Mouse (Mus musculus) cerebellum, postnatal 36 days (tissue): ENCODE data around the gene Plxdc1.
"Not testable (repeated sequence)": the region's sequence is repeated elsewhere in the genome, so short reads cannot be mapped to it uniquely, and the experiment has no call there.

Experiments used
- DNase-seq, 2 experiments: peaks; one replicate each; pipeline ENCODE4 v3.0.0; 2021 to 2022; ENCODE audit warnings: mixed read lengths in 2 of 2

Gene Plxdc1

GRCm38 (mm10) chr11:97955146-97955902 lies 30.9 kb downstream of the Plxdc1 start:
- no peak for DNase-seq

- DNase-seq = no peak
These were observed 31.6 kb downstream of the Plxdc1 start for GRCm38 (mm10) chr11:97954469-97955141.

DNA sequence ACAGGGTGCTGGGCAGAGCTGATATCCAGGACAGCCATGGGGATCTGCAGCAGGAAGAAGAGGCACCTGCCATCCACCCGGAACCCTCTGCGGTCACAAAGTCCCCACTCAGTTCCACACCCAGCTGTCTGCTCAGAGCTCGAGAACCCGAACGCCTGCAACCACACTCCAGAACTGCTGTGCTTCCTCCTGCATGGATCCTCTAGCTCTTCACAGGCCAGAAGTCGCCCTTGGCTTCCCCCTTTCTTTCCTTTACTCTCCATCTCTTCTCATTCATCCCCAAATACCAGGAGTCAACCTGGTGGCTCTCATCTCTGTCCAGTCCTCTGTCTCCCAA lies 32.3 kb downstream of the Plxdc1 start:
- DNase-seq = no peak

DNA sequence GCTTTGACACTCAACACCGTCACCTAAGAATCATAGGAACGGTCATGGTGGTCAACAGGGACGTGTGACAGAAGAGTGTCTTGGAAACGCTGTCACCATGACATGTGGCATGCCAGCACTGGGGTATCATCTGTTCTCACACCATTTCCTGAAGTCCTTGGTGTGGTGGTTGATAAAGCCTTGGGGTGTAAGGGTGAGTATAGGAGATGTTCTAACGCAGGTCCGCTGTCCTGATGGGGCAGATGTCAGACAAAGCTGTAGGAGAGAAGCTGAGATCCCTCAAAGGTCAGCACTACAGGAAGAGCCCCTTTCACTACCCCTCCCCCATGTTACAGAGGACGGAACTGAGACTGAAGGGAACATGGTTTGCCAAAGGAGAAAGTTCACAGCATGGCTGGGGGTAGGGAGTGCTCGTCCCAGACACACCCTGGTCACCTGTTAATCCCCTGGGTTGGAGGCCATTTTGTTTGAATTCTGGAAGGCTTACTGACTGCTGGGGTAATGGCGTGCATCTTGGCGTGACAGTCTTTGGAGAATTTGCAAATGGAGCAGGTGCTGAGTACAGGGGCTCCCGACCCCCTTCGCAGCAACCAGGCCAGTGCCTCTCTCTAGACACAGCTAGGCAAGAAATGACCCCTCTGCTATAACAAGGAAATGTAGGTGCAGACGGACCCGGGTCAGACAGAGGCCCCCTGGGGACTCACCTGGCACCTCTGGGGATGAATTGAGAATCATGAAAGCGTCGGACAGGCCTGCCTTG lies 32.9 kb downstream of the Plxdc1 start:
- DNase-seq = no peak

GRCm38 (mm10) chr11:97952367-97953006 lies 33.8 kb downstream of the Plxdc1 start:
- DNase-seq = no peak

GRCm38 (mm10) chr11:97949703-97950475 lies 36.4 kb downstream of the Plxdc1 start:
- DNase-seq = peak; percentile 48 to 59

GRCm38 (mm10) chr11:97947426-97947825 lies 38.8 kb downstream of the Plxdc1 start:
- DNase-seq = peak; percentile 53 to 54

DNA sequence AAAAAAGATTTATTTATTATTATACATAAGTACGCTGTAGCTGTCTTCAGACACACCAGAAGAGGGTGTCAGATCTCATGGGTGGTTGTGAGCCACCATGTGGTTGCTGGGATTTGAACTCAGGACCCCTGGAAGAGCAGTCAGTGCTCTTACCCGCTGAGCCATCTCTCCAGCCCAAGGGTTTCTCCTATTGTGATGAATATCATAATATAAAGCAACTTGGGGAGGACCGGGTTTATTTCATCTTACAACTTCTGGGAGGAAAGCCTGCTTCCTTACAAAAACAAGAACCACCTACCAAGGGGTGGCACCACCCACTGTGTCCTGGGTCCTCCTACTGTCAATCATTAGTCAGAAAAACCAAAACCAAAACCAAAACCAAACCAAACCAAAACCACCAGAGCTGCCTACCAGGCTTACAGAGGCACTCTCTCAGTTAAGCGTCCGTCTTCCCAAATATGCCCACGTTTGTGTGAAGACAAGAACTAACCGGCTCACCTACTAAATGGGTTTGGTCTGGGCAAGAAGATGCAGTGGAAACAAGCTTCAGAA lies 40.4 kb downstream of the Plxdc1 start:
- not testable (repeated sequence) for DNase-seq

DNA sequence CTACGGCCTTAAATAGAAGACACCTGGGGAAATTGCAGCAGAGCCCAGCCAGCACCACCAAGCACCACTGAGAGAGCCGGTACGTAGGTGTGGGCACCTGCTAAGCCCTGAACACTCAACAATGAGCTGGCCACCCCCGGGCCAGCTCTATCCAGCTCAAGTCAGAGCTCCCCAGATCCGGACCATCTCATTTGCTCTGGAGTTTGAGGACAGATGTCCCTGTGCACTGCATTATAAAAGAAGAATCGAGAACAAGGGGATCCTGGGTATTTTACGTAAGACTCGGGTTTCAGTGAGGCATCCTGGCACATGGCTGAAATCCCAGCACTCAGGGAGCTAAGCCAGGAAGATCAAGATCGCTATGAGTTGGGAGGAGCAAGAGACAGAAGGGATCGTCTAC lies 41.2 kb downstream of the Plxdc1 start:
- no peak for DNase-seq

- no peak for DNase-seq
These were observed 43.0 kb downstream of the Plxdc1 start for GRCm38 (mm10) chr11:97943256-97943655.

DNA sequence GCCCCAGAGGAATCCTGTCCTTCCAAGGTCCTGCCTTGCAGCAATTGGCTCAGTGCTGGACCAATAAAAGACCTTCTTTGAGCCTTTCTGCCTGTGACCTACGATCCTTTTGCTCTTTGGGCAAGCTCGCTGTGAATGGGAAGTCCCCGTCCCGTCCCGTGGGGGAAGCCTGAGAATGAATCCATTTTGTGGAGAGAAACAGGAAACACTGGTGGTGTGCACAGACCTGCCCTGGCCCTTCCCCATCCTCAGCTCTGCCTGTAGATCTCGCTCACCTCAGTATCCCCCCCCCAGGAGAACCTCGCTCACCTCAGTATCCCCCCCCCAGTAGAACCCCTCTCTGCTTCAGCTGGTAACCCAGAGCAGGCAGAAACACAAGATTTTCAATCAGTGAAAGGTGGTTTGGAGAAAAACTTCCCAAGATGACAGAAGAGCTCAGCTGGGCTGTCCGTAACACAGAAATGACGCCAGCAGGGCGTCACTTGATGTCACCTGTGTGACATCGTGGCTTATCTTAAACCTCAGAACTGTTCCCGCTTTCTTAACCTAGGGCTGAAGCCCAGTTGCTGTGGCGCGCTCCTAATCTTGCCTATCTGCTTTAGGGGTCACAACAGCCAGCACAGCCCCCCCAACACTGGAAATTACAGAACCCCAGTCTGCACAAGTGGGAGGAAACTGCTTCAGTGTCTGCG lies 43.7 kb downstream of the Plxdc1 start:
- DNase-seq = no peak

DNA sequence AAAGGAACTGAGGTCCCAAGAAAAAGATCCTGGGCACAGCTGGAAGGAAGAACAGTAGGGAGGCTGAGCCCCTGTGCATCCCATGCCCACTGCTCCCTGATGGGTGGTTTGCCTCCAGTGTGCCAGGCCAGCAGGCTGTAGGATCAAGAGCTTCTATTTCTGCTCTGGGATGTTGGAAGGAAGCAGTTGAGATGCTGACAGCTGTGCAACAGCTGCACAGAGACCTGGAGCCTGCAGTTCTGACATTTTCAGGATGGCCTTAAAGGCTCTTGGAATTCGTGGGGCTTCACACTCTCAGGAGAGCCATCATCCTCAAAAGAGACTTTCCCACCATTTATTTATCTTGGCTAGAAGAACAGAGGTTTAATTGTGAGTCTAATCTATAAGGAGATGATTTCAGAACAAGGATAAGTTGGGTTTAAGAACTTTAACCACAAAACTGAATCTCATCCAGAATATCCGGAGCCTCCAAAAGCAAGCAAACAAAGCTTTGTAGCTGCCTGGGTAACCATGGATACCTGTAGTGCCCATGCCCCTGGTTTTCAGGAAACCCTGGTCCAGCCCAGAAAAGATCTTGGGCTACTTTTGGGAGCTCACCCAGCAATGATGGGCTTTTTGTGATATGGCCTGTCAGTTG lies 48.7 kb downstream of the Plxdc1 start:
- no peak for DNase-seq

- peak; percentile 38 to 40 for DNase-seq
These were observed 49.5 kb downstream of the Plxdc1 start for GRCm38 (mm10) chr11:97936758-97937157.

- DNase-seq = no peak
These were observed 50.2 kb downstream of the Plxdc1 start for GRCm38 (mm10) chr11:97935913-97936575.

- no peak for DNase-seq
These were observed 52.7 kb downstream of the Plxdc1 start for GRCm38 (mm10) chr11:97933553-97933952.

DNA sequence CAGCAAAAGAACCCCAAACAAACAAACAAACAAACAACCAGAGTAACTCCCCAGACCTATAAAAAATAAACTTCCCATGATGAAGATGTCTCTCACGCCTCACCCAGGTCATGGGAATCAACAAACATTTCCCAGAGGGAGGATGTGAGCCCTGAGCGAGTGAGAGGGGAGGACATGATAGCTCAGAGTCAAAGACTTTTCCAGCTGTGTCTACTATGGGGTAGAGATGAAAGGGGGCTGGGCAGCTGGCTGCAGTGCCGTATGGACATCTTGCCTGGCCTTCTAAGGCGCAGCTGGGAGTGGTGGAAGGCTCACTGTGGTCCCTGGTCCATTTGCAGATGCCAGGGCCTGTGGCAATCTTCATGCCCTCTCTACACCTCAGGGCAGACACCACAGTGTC lies 57.3 kb downstream of the Plxdc1 start:
- DNase-seq = no peak

DNA sequence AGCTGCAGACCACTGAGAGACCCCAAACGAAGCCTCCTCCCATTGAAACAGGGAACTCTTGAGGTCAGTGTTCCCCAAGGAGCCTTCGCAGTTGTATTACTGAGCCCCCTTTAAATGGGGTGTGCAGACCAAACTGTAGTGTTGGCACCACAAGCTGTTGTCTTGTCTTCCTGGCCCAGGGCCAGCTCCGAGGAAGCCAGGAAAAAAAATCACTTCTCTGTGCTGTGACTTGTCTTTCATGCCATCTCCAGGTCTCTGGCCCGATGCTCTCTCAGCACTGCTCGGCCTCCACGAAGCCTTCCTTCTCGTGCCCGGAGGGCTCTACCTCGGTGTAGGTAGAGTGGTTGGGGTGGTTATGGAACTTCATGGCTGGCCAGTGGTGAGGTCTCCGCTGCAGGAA lies 62.0 kb downstream of the Plxdc1 start:
- no peak for DNase-seq

DNA sequence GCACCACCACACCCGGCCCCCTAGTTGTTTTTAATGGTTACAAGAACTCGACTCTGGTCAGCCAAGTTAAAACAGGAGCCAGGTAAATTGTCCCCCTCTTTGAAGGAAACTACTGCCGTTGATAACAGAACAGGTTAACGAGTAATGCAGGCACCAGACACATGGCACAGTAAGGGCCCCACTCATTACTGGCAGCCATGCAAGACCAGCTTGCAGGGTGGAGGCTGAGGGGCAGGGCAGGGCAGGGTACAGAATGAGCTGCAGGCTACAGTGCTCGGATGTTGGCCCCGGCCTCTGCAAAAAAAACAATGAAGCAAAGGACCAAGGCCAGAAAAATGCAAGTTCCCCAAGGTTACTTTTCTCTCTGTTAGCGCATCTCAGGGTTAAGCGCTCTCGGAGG lies 62.6 kb downstream of the Plxdc1 start:
- DNase-seq = no peak

DNA sequence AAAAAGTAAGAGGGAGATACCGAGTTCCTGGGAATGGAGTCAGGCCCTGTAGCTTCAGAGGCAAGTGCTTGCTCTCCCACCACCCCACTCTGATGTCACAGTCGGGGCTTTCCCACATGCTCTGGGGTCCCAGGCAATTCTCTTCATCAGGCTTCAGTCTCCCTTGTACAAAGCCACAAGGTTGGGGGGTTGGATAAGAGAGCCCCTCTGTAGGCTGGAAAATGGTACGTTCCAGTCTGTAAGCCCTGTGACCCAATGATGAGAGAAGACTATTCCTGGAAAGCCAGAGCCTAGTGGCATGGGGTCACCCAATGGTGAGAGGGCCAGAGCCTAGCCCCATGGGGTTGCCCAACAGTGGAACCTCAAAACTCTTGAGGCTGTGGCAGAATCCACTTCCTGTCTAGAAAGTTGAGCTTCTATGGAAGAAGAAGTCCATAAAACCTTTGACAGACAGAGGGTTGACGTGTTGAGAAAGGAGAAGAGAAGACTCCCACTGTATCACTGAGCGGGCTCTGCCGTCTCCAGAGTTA lies 70.2 kb downstream of the Plxdc1 start:
- no peak for DNase-seq

DNA sequence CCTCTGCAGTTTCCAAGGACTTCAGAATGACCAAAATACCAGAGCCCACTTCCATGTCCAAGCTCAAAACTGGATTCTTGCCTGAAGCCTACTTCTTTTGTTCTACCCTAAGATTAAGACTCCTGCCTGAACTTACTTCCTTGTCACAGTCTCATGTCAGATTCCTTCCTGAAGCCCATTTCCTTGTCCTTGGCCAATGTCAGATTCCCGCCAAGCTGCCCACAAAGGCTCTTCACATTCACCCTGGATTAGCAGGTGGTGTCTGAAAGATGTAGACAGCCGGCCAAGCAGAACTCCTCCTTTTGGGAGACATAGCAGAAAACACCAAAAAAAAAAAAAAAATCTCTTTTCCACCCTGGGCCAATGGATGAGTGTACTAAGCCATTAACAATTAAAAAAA lies 70.8 kb downstream of the Plxdc1 start:
- no peak for DNase-seq
